Mouse (Mus musculus): ENCODE measurements around the gene Irx3. TPM values are rescaled to one million over a fixed set of nuclear protein-coding genes. Genes with fewer than 3 reads are reported as not detected.

Irx3 gene
- polyA plus RNA-seq, 1 experiment from 2014 or later, result 13.1 TPM

- H3K4me1 ChIP-seq (ENCODE audit: control insufficient read depth in 2 of 2, insufficient read depth in 2 of 2, low read length in 2 of 2), result peaks cover 0 to 6% of the 10 kb centered on the region in 2 experiments; a peak in 1 of 4 replicates
- WGBS, result 88% methylated on average over 9 of the region's 9 CpGs
- no peaks in the 10 kb centered on the region; the same call in 1 of the 2 replicates for H3K27me3 ChIP-seq (ENCODE audit: control insufficient read depth, insufficient read depth, low read length)
- H3K27ac ChIP-seq (replicated peaks in 1 of 2; ENCODE audit: control insufficient read depth in 1 of 2, insufficient read depth in 1 of 2, low read depth in 2 of 2, low read length in 2 of 2), result no peak overlapping the region
- ATAC-seq (ENCODE audit: insufficient number of reproducible peaks, insufficient read depth, low FRiP score, low read depth), result no peak
- H3K9me3 ChIP-seq (ENCODE audit: control insufficient read depth, low read length), result no peaks in the 10 kb centered on the region
- H3K4me3 ChIP-seq (ENCODE audit: control insufficient read depth in 1 of 2, insufficient read depth in 1 of 2, low read depth in 1 of 2, low read length in 2 of 2), result no peak overlapping the region
- no peak overlapping the region for H3K9ac ChIP-seq (ENCODE audit: low read length)
- H3K36me3 ChIP-seq (ENCODE audit: control insufficient read depth, insufficient read depth, low read length), result no peaks in the 10 kb centered on the region
- H3K4me2 ChIP-seq (ENCODE audit: low read length), result no peak overlapping the region
Measured at GRCm38 (mm10) chr8:91827192-91827591, 25.3 kb upstream of the Irx3 start.

GRCm38 (mm10) chr8:91823357-91823756 lies 21.5 kb upstream of the Irx3 start:
- no peak for ATAC-seq (ENCODE audit: insufficient number of reproducible peaks, insufficient read depth, low FRiP score, low read depth)
- H3K27ac ChIP-seq (replicated peaks in 1 of 2; ENCODE audit: control insufficient read depth in 1 of 2, insufficient read depth in 1 of 2, low read depth in 2 of 2, low read length in 2 of 2), result no peak overlapping the region
- 62% methylated on average over 11 of the region's 11 CpGs for WGBS
- no peaks in the 10 kb centered on the region for H3K9me3 ChIP-seq (ENCODE audit: control insufficient read depth, low read length)
- no peaks in the 10 kb centered on the region; the same call in 1 of the 2 replicates for H3K27me3 ChIP-seq (ENCODE audit: control insufficient read depth, insufficient read depth, low read length)
- H3K4me1 ChIP-seq (ENCODE audit: control insufficient read depth in 2 of 2, insufficient read depth in 2 of 2, low read length in 2 of 2), result peaks cover 20 to 22% of the 10 kb centered on the region in 2 experiments
- H3K9ac ChIP-seq (ENCODE audit: low read length), result no peak overlapping the region
- H3K36me3 ChIP-seq (ENCODE audit: control insufficient read depth, insufficient read depth, low read length), result no peaks in the 10 kb centered on the region
- no peak overlapping the region for H3K4me2 ChIP-seq (ENCODE audit: low read length)
- no peak overlapping the region for H3K4me3 ChIP-seq (ENCODE audit: control insufficient read depth in 1 of 2, insufficient read depth in 1 of 2, low read depth in 1 of 2, low read length in 2 of 2)

- ATAC-seq (ENCODE audit: insufficient number of reproducible peaks, insufficient read depth, low FRiP score, low read depth), result no peak
- H3K27me3 ChIP-seq (ENCODE audit: control insufficient read depth, insufficient read depth, low read length), result no peaks in the 10 kb centered on the region; the same call in 1 of the 2 replicates
- no peak overlapping the region for H3K27ac ChIP-seq (replicated peaks in 1 of 2; ENCODE audit: control insufficient read depth in 1 of 2, insufficient read depth in 1 of 2, low read depth in 2 of 2, low read length in 2 of 2)
- no peaks in the 10 kb centered on the region for H3K9me3 ChIP-seq (ENCODE audit: control insufficient read depth, low read length)
- no peaks in the 10 kb centered on the region for H3K36me3 ChIP-seq (ENCODE audit: control insufficient read depth, insufficient read depth, low read length)
- H3K4me1 ChIP-seq (ENCODE audit: control insufficient read depth in 2 of 2, insufficient read depth in 2 of 2, low read length in 2 of 2), result peaks cover 22 to 24% of the 10 kb centered on the region in 2 experiments
- no peak overlapping the region for H3K4me2 ChIP-seq (ENCODE audit: low read length)
- no peak overlapping the region for H3K4me3 ChIP-seq (ENCODE audit: control insufficient read depth in 1 of 2, insufficient read depth in 1 of 2, low read depth in 1 of 2, low read length in 2 of 2)
- WGBS, result 43% methylated on average over 4 of the region's 4 CpGs
- H3K9ac ChIP-seq (ENCODE audit: low read length), result no peak overlapping the region
Measured at GRCm38 (mm10) chr8:91822746-91823145, 20.9 kb upstream of the Irx3 start.

GRCm38 (mm10) chr8:91821976-91822375 lies 20.1 kb upstream of the Irx3 start:
- Histone ChIP-seq H3K9ac (ENCODE audit: low read length) (no peak overlapping the region), H3K4me2 (ENCODE audit: low read length) (no peak overlapping the region), H3K36me3 (ENCODE audit: control insufficient read depth, insufficient read depth, low read length) (no peaks in the 10 kb centered on the region), H3K27me3 (ENCODE audit: control insufficient read depth, insufficient read depth, low read length) (no peaks in the 10 kb centered on the region; the same call in 1 of the 2 replicates), H3K4me3 (ENCODE audit: control insufficient read depth in 1 of 2, insufficient read depth in 1 of 2, low read depth in 1 of 2, low read length in 2 of 2) (no peak overlapping the region), H3K9me3 (ENCODE audit: control insufficient read depth, low read length) (no peaks in the 10 kb centered on the region), H3K4me1 (ENCODE audit: control insufficient read depth in 2 of 2, insufficient read depth in 2 of 2, low read length in 2 of 2) (peaks cover 22 to 24% of the 10 kb centered on the region in 2 experiments), H3K27ac (replicated peaks in 1 of 2; ENCODE audit: control insufficient read depth in 1 of 2, insufficient read depth in 1 of 2, low read depth in 2 of 2, low read length in 2 of 2) (no peak overlapping the region)
- 43% methylated on average over 4 of the region's 4 CpGs for WGBS
- no peak for ATAC-seq (ENCODE audit: insufficient number of reproducible peaks, insufficient read depth, low FRiP score, low read depth)

- Histone ChIP-seq H3K9me3 (ENCODE audit: control insufficient read depth, low read length) (no peaks in the 10 kb centered on the region), H3K4me3 (ENCODE audit: control insufficient read depth in 1 of 2, insufficient read depth in 1 of 2, low read depth in 1 of 2, low read length in 2 of 2) (no peak overlapping the region), H3K4me2 (ENCODE audit: low read length) (no peak overlapping the region), H3K4me1 (ENCODE audit: control insufficient read depth in 2 of 2, insufficient read depth in 2 of 2, low read length in 2 of 2) (peaks cover 22 to 24% of the 10 kb centered on the region in 2 experiments), H3K9ac (ENCODE audit: low read length) (no peak overlapping the region), H3K27me3 (ENCODE audit: control insufficient read depth, insufficient read depth, low read length) (no peaks in the 10 kb centered on the region; the same call in 1 of the 2 replicates), H3K27ac (replicated peaks in 1 of 2; ENCODE audit: control insufficient read depth in 1 of 2, insufficient read depth in 1 of 2, low read depth in 2 of 2, low read length in 2 of 2) (peak overlapping the region; percentile 24 to 49; a peak in 3 of 4 replicates), H3K36me3 (ENCODE audit: control insufficient read depth, insufficient read depth, low read length) (no peaks in the 10 kb centered on the region)
- 19% methylated on average over 4 of the region's 4 CpGs for WGBS
- no peak for ATAC-seq (ENCODE audit: insufficient number of reproducible peaks, insufficient read depth, low FRiP score, low read depth)
Measured at GRCm38 (mm10) chr8:91819778-91820177, 17.9 kb upstream of the Irx3 start.

- Histone ChIP-seq H3K4me2 (ENCODE audit: low read length) (no peak overlapping the region), H3K4me1 (ENCODE audit: control insufficient read depth in 2 of 2, insufficient read depth in 2 of 2, low read length in 2 of 2) (peaks cover 22 to 27% of the 10 kb centered on the region in 2 experiments), H3K9ac (ENCODE audit: low read length) (no peak overlapping the region), H3K36me3 (ENCODE audit: control insufficient read depth, insufficient read depth, low read length) (no peaks in the 10 kb centered on the region), H3K9me3 (ENCODE audit: control insufficient read depth, low read length) (no peaks in the 10 kb centered on the region), H3K27ac (replicated peaks in 1 of 2; ENCODE audit: control insufficient read depth in 1 of 2, insufficient read depth in 1 of 2, low read depth in 2 of 2, low read length in 2 of 2) (0 out of 4 replicates have a peak overlapping the region, but pooled peaks of 1 of the 2 experiments have one; percentile 11), H3K27me3 (ENCODE audit: control insufficient read depth, insufficient read depth, low read length) (no peaks in the 10 kb centered on the region; the same call in 1 of the 2 replicates), H3K4me3 (ENCODE audit: control insufficient read depth in 1 of 2, insufficient read depth in 1 of 2, low read depth in 1 of 2, low read length in 2 of 2) (no peak overlapping the region)
- ATAC-seq (ENCODE audit: insufficient number of reproducible peaks, insufficient read depth, low FRiP score, low read depth), result no peak
- 23% methylated on average over 3 of the region's 3 CpGs for WGBS
Measured at GRCm38 (mm10) chr8:91818784-91819183, 16.9 kb upstream of the Irx3 start.

- H3K4me1 ChIP-seq (ENCODE audit: control insufficient read depth in 2 of 2, insufficient read depth in 2 of 2, low read length in 2 of 2), result peaks cover 10 to 15% of the 10 kb centered on the region in 2 experiments; a peak in 3 of 4 replicates
- H3K9ac ChIP-seq (ENCODE audit: low read length), result no peak overlapping the region
- H3K27me3 ChIP-seq (ENCODE audit: control insufficient read depth, insufficient read depth, low read length), result peaks cover 5% of the 10 kb centered on the region; the same call in 1 of the 2 replicates
- no peaks in the 10 kb centered on the region for H3K9me3 ChIP-seq (ENCODE audit: control insufficient read depth, low read length)
- ATAC-seq (ENCODE audit: insufficient number of reproducible peaks, insufficient read depth, low FRiP score, low read depth), result no peak
- 81% methylated on average over 4 of the region's 4 CpGs for WGBS
- no peak overlapping the region for H3K4me2 ChIP-seq (ENCODE audit: low read length)
- no peak overlapping the region for H3K4me3 ChIP-seq (ENCODE audit: control insufficient read depth in 1 of 2, insufficient read depth in 1 of 2, low read depth in 1 of 2, low read length in 2 of 2)
- H3K27ac ChIP-seq (replicated peaks in 1 of 2; ENCODE audit: control insufficient read depth in 1 of 2, insufficient read depth in 1 of 2, low read depth in 2 of 2, low read length in 2 of 2), result no peak overlapping the region
- H3K36me3 ChIP-seq (ENCODE audit: control insufficient read depth, insufficient read depth, low read length), result no peaks in the 10 kb centered on the region
Measured at GRCm38 (mm10) chr8:91814106-91814505, 12.2 kb upstream of the Irx3 start.

Measured in heart, embryonic 14.5 days (tissue).